Mouse (Mus musculus) kidney, adult 2 months (tissue): Measurements from ENCODE around the gene Calhm2. TPM values are rescaled to one million over a fixed set of nuclear protein-coding genes. Genes with fewer than 3 reads are reported as not detected.
A peak's percentile ranks its signal among the peaks of the same experiment; 100 is the strongest.

ENCODE experiments used
- DNase-seq: peaks from one replicate; pipeline ENCODE4 v3.0.0; 2021
- H3K27ac ChIP-seq: fragments of 200-500 bp; 2 replicates; pipeline ENCODE4 v1.5.1; 2012; ENCODE audit warnings: low read depth, low read length, control low read depth, inconsistent platforms; ENCODE audit not compliant: insufficient read depth
- H3K27me3 ChIP-seq: fragments of 200-500 bp; replicated peaks from 2 replicates; pipeline ENCODE4 v1.6.1; 2012; ENCODE audit warnings: mild to moderate bottlenecking, moderate library complexity, low read length, inconsistent platforms; ENCODE audit not compliant: control insufficient read depth, insufficient read depth
- H3K36me3 ChIP-seq: fragments of 200-500 bp; 2 replicates; pipeline ENCODE4 v1.6.1; 2012; ENCODE audit warnings: mild to moderate bottlenecking, moderate library complexity, low read length, inconsistent platforms; ENCODE audit not compliant: control insufficient read depth, insufficient read depth
- H3K4me1 ChIP-seq: fragments of 200-500 bp; 2 replicates; pipeline ENCODE4 v1.6.1; 2011; ENCODE audit warnings: low read length; ENCODE audit not compliant: control insufficient read depth, insufficient read depth
- H3K4me3 ChIP-seq: fragments of 200-500 bp; 2 replicates; pipeline ENCODE4 v1.5.1; 2011; ENCODE audit warnings: mild to moderate bottlenecking, low read depth, low read length, control low read depth; ENCODE audit not compliant: insufficient read depth
- CTCF ChIP-seq: fragments of 200-500 bp; conservative IDR thresholded peaks from 2 replicates; pipeline ENCODE4 v1.5.1; 2011; ENCODE audit warnings: low read depth, mild to moderate bottlenecking, control low read depth, low read length, moderate library complexity, mixed read lengths; ENCODE audit not compliant: insufficient read depth, insufficient read length
- POLR2A ChIP-seq: fragments of 200-500 bp; IDR thresholded peaks from one replicate; pipeline ENCODE4 v1.6.1; 2011; ENCODE audit warnings: low read depth, low read length, control low read depth
- WGBS: fragments of 180-500 bp; shearing (Covaris S2); methylation state at CpG from one replicate; pipeline ENCODE4 v1.1.7; 2018; 5-methylcytosine and 5-hydroxymethylcytosine counted together
- polyA plus RNA-seq: library from polyadenylated mRNA; depleted of rRNA; stranded (reverse); fragments of >200 nt; gene quantifications from 2 replicates; pipeline ENCODE4 v1.2.3, GENCODE M21; 2012; rRNA removed

The Calhm2 gene
- polyA plus RNA-seq, 1 experiment = 5.7 TPM

GRCm38 (mm10) chr19:47088226-47088625 is 49.9 kb downstream of the Calhm2 start:
- Histone ChIP-seq H3K4me3 (peak overlapping the region; percentile 10; the same call in 1 of the 2 replicates), H3K36me3 (peaks cover 8% of the 10 kb centered on the region)

GRCm38 (mm10) chr19:47067924-47068611 is 70.0 kb downstream of the Calhm2 start:
- Histone ChIP-seq H3K27ac (peak overlapping the region; percentile 81), H3K4me1 (no peaks in the 10 kb centered on the region; the same call in 1 of the 2 replicates), H3K4me3 (peak overlapping the region; percentile 90), H3K36me3 (peaks cover 2% of the 10 kb centered on the region), H3K27me3 (no peaks in the 10 kb centered on the region)
- DNase-seq = peak; percentile 92
- WGBS = under 1% methylated on average over 58 of the region's 72 CpGs
- TF ChIP-seq CTCF (no peak), POLR2A (no peak)

More at GRCm38 (mm10) chr19:47088226-47088625, 49.9 kb downstream of the Calhm2 start:
- no peak overlapping the region; the same call in 1 of the 2 replicates for H3K27ac ChIP-seq
- 38% methylated on average over 3 of the region's 3 CpGs for WGBS
- H3K27me3 ChIP-seq = no peaks in the 10 kb centered on the region
- no peak for TF ChIP-seq POLR2A
- TF ChIP-seq CTCF = no peak
- peaks cover 12% of the 10 kb centered on the region; the same call in 1 of the 2 replicates for H3K4me1 ChIP-seq
- DNase-seq = peak; percentile 82

GRCm38 (mm10) chr19:47067096-47067882 is 70.8 kb downstream of the Calhm2 start, which contains the start of gene Taf5:
Gene Taf5 (plus strand): TSS chr19:47067746.
- Histone ChIP-seq H3K27me3 (no peaks in the 10 kb centered on the region), H3K27ac (peak within 1 kb of the TSS; percentile 81), H3K36me3 (no peaks in the 10 kb centered on the region), H3K4me3 (peak within 1 kb of the TSS; percentile 90), H3K4me1 (no peaks in the 10 kb centered on the region; the same call in 1 of the 2 replicates)
- peak; percentile 98 for DNase-seq
- WGBS = 9% methylated on average over 49 of the region's 49 CpGs
- TF ChIP-seq CTCF (no peak), POLR2A (peak; percentile 88)

- TF ChIP-seq CTCF (0 out of 2 replicates have a peak, but pooled peaks have one; percentile 10), POLR2A (no peak)
- Histone ChIP-seq H3K36me3 (no peaks in the 10 kb centered on the region), H3K27me3 (no peaks in the 10 kb centered on the region), H3K27ac (no peak overlapping the region), H3K4me3 (no peak overlapping the region), H3K4me1 (no peaks in the 10 kb centered on the region; the same call in 1 of the 2 replicates)
- no peak for DNase-seq
- 92% methylated on average over 3 of the region's 3 CpGs for WGBS
Observed at GRCm38 (mm10) chr19:47065860-47066259, 72.2 kb downstream of the Calhm2 start.

- TF ChIP-seq POLR2A (no peak), CTCF (no peak)
- Histone ChIP-seq H3K36me3 (no peaks in the 10 kb centered on the region), H3K4me3 (no peak overlapping the region), H3K27ac (no peak overlapping the region), H3K27me3 (no peaks in the 10 kb centered on the region), H3K4me1 (peaks cover 9% of the 10 kb centered on the region; the same call in 1 of the 2 replicates)
- WGBS = 73% methylated on average over 1 of the region's 1 CpGs
- no peak for DNase-seq
Observed at GRCm38 (mm10) chr19:47057684-47058083, 80.4 kb downstream of the Calhm2 start.

Other genes starting within 250 kb of the Calhm2 start
- 0.11 and 0.31 TPM in 2 replicates for gene Ina, start 123.6 kb downstream of the Calhm2 start, polyA plus RNA-seq
- gene Nt5c2, start 123.1 kb downstream of the Calhm2 start, polyA plus RNA-seq = 32.2 and 36.3 TPM in 2 replicates
- 6.0 and 7.7 TPM in 2 replicates for gene Pcgf6, start 87.4 kb downstream of the Calhm2 start, polyA plus RNA-seq
- gene Taf5, start 70.5 kb downstream of the Calhm2 start, polyA plus RNA-seq = 1.6 and 1.8 TPM in 2 replicates
- gene Usmg5, start 47.6 kb downstream of the Calhm2 start, polyA plus RNA-seq = 323 and 617 TPM in 2 replicates
- 8.7 and 9.3 TPM in 2 replicates for gene Pdcd11, start 47.5 kb downstream of the Calhm2 start, polyA plus RNA-seq
- not detected in 2 replicates for gene Calhm1, start 6.0 kb upstream of the Calhm2 start, polyA plus RNA-seq
- not detected in 2 replicates for gene Calhm3, start 19.5 kb upstream of the Calhm2 start, polyA plus RNA-seq
- gene Neurl1a, start 40.5 kb upstream of the Calhm2 start, polyA plus RNA-seq = 1.3 and 2.3 TPM in 2 replicates